Mouse (Mus musculus): ENCODE measurements around the gene Rere. TPM values are rescaled to one million over a fixed set of nuclear protein-coding genes. Genes with fewer than 3 reads are reported as not detected.

The Rere gene
- polyA plus RNA-seq, 1 experiment from 2014 or later = 8.3 TPM

DNA sequence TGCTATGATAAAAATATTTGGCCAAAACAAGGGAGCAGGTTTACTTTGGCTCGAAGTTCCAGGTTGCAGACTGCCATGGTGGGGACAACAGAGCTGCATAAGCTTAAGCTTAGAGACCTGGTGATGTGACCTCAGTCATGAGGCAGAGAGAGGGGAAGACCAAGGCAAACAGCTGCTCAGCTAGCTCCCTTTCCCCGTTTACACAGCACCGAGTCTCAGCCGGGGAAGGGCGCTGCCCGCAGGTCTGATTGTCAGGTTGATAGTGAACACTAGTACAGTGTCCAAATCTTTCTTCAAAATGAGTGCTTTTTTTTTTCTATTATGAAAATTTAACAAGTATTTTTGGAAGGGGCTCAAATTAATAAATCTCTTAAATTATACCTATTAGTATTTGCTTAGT is 97.9 kb downstream of the Rere start:
- no peaks in the 10 kb centered on the region; the same call in none of the 2 replicates for H3K4me1 ChIP-seq (replicated peaks; ENCODE audit: control insufficient read depth, insufficient read depth)
- DNase-seq (ENCODE audit: low spot score) (no peak), ATAC-seq (ENCODE audit: low FRiP score, low TSS enrichment) (no peak)
- TF ChIP-seq CTCF (IDR thresholded peaks at IDR 0.05; ENCODE audit: low read depth) (no peak), EP300 (optimal IDR thresholded peaks at IDR 0.05) (no peak)
- no peaks in the 10 kb centered on the region for H3K27me3 ChIP-seq (ENCODE audit: control insufficient read depth, insufficient read depth, low read length)
- 51% methylated on average over 6 of the region's 6 CpGs for WGBS
- no peak overlapping the region for H3K4me3 ChIP-seq (ENCODE audit: low read depth, low read length)
- H3K9ac ChIP-seq (ENCODE audit: low read length) = no peak overlapping the region
- H3K4me2 ChIP-seq (replicated peaks; ENCODE audit: low read depth) = no peak overlapping the region
- no peak overlapping the region for H3K27ac ChIP-seq (replicated peaks)
- no peaks in the 10 kb centered on the region for H3K9me3 ChIP-seq (ENCODE audit: control insufficient read depth, low read length)
- H3K36me3 ChIP-seq (ENCODE audit: control insufficient read depth, insufficient read depth, low read length) = no peaks in the 10 kb centered on the region

DNA sequence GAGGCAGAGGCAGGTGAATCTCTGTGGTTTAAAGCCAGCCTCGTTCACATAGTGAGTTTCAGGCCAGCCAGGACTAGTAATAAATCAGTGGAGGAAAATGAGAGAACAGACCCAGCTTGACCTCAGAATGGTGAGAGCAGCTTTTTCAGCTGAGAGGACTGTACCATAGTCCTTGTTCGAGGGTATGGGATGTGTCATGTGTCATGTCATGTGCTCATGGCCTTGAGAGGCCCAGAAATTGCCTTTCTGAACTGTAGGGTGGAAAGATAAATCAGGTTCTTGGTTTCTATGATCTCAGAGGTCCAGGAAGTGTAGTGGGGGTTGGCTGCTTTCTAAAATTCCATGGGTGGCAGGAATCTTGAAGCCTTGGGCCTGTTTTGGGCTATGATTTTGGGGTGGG is 98.3 kb downstream of the Rere start:
- Histone ChIP-seq H3K9me3 (ENCODE audit: control insufficient read depth, low read length) (no peaks in the 10 kb centered on the region), H3K27me3 (ENCODE audit: control insufficient read depth, insufficient read depth, low read length) (no peaks in the 10 kb centered on the region), H3K27ac (replicated peaks) (no peak overlapping the region), H3K4me3 (ENCODE audit: low read depth, low read length) (no peak overlapping the region), H3K4me2 (replicated peaks; ENCODE audit: low read depth) (no peak overlapping the region), H3K36me3 (ENCODE audit: control insufficient read depth, insufficient read depth, low read length) (no peaks in the 10 kb centered on the region), H3K4me1 (replicated peaks; ENCODE audit: control insufficient read depth, insufficient read depth) (no peaks in the 10 kb centered on the region; the same call in 1 of the 2 replicates), H3K9ac (ENCODE audit: low read length) (no peak overlapping the region)
- 34% methylated on average over 2 of the region's 2 CpGs for WGBS
- DNase-seq (ENCODE audit: low spot score) (no peak), ATAC-seq (ENCODE audit: low FRiP score, low TSS enrichment) (no peak)
- TF ChIP-seq EP300 (optimal IDR thresholded peaks at IDR 0.05) = no peak
- no peak for TF ChIP-seq CTCF (IDR thresholded peaks at IDR 0.05; ENCODE audit: low read depth)

DNA sequence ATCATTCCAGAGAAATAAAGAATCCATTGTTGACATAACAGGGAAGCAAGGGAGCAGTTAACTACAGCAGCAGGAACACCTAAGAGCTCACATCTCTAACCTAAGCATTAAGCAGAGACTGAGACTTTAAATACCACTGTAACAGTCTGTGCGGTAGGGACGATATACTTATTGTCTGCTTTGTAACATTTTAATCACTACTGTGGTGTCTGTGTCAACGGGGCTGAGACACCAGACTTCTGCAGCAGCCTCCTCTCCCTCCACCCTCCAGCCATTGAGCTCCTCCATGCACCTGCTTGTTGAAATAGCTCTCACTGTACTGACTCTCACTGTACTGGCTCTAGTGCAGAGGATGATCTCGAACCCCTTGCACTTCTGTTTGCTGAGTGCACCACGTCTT is 98.8 kb downstream of the Rere start:
- Histone ChIP-seq H3K4me1 (replicated peaks; ENCODE audit: control insufficient read depth, insufficient read depth) (no peaks in the 10 kb centered on the region; the same call in 1 of the 2 replicates), H3K9me3 (ENCODE audit: control insufficient read depth, low read length) (no peaks in the 10 kb centered on the region), H3K4me2 (replicated peaks; ENCODE audit: low read depth) (no peak overlapping the region), H3K4me3 (ENCODE audit: low read depth, low read length) (no peak overlapping the region), H3K27me3 (ENCODE audit: control insufficient read depth, insufficient read depth, low read length) (no peaks in the 10 kb centered on the region), H3K9ac (ENCODE audit: low read length) (no peak overlapping the region), H3K36me3 (ENCODE audit: control insufficient read depth, insufficient read depth, low read length) (no peaks in the 10 kb centered on the region), H3K27ac (replicated peaks) (no peak overlapping the region)
- ATAC-seq (ENCODE audit: low FRiP score, low TSS enrichment) (no peak), DNase-seq (ENCODE audit: low spot score) (no peak)
- WGBS = 48% methylated on average over 5 of the region's 5 CpGs
- TF ChIP-seq EP300 (optimal IDR thresholded peaks at IDR 0.05) (no peak), CTCF (IDR thresholded peaks at IDR 0.05; ENCODE audit: low read depth) (no peak)

DNA sequence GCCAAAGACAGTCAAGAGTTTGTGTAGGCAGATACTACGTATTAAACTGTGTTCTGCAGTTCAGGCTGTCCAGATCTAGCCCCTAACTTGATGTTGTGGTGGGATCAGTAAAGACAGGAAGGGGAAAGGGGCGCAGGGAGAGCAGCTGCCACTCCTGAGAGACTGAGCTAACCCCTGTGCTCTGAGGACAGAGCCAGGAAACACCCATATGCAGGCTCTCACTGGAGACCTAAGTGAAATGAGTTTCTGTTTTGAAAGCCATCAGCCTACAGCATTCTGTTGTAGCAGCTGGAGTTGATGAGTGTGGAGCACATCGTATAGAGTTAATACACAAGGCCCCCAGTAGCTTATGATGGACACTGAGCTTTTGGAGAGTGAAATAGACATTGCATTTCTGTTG is 101.1 kb downstream of the Rere start:
- H3K27ac ChIP-seq (replicated peaks) = no peak overlapping the region
- TF ChIP-seq EP300 (optimal IDR thresholded peaks at IDR 0.05) (no peak), CTCF (IDR thresholded peaks at IDR 0.05; ENCODE audit: low read depth) (no peak)
- WGBS = 76% methylated on average over 3 of the region's 3 CpGs
- no peak for ATAC-seq (ENCODE audit: low FRiP score, low TSS enrichment)
- H3K4me2 ChIP-seq (replicated peaks; ENCODE audit: low read depth) = no peak overlapping the region
- no peak overlapping the region for H3K9ac ChIP-seq (ENCODE audit: low read length)
- no peaks in the 10 kb centered on the region for H3K27me3 ChIP-seq (ENCODE audit: control insufficient read depth, insufficient read depth, low read length)
- no peaks in the 10 kb centered on the region for H3K4me1 ChIP-seq (replicated peaks; ENCODE audit: control insufficient read depth, insufficient read depth)
- no peak for DNase-seq (ENCODE audit: low spot score)
- no peaks in the 10 kb centered on the region for H3K36me3 ChIP-seq (ENCODE audit: control insufficient read depth, insufficient read depth, low read length)
- H3K4me3 ChIP-seq (ENCODE audit: low read depth, low read length) = no peak overlapping the region
- H3K9me3 ChIP-seq (ENCODE audit: control insufficient read depth, low read length) = no peaks in the 10 kb centered on the region

DNA sequence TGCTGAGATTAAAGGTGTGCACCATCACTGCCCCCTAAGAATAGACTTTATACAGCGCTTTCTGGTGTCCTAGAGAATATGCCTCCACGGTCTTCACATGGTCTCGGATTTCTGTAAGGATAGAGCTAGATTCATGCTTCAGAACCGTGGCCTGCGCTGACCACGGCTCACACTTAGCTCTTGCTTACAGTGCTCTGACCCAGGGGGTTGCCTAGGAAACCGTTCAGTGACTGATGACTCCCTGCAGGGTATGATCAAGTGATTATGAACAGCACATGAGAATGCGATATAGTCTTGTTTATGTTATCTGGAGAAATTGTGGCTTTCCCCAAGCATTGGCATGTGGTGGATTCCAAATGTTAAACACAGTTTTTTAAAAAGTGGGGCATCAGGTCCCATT is 103.0 kb downstream of the Rere start:
- Histone ChIP-seq H3K4me1 (replicated peaks; ENCODE audit: control insufficient read depth, insufficient read depth) (no peaks in the 10 kb centered on the region), H3K36me3 (ENCODE audit: control insufficient read depth, insufficient read depth, low read length) (no peaks in the 10 kb centered on the region), H3K4me2 (replicated peaks; ENCODE audit: low read depth) (no peak overlapping the region), H3K9ac (ENCODE audit: low read length) (no peak overlapping the region), H3K27me3 (ENCODE audit: control insufficient read depth, insufficient read depth, low read length) (no peaks in the 10 kb centered on the region), H3K27ac (replicated peaks) (no peak overlapping the region), H3K4me3 (ENCODE audit: low read depth, low read length) (no peak overlapping the region), H3K9me3 (ENCODE audit: control insufficient read depth, low read length) (no peaks in the 10 kb centered on the region)
- no peak for ATAC-seq (ENCODE audit: low FRiP score, low TSS enrichment)
- 56% methylated on average over 8 of the region's 8 CpGs for WGBS
- no peak for DNase-seq (ENCODE audit: low spot score)
- TF ChIP-seq EP300 (optimal IDR thresholded peaks at IDR 0.05) (no peak), CTCF (IDR thresholded peaks at IDR 0.05; ENCODE audit: low read depth) (no peak)

DNA sequence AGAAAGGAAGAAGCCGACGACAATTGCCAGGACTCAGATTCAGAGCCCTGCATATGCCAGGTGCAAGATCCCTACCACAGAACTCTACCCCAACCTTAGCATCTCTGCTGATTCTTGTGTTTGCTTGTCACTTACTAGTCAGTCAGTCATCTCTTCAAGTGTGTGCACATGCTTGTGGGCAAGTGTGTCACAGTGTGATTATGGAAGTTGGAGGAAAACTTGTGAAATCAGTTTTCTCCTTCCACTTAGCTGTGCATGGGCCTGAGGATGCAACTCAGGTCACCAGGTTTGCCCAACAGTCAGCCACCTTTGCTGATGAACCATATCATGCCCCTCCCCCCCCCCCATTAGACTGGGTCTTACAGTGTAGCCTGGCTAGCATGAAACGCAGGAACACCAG is 103.5 kb downstream of the Rere start:
- Histone ChIP-seq H3K4me3 (ENCODE audit: low read depth, low read length) (no peak overlapping the region), H3K4me2 (replicated peaks; ENCODE audit: low read depth) (no peak overlapping the region), H3K9ac (ENCODE audit: low read length) (no peak overlapping the region), H3K9me3 (ENCODE audit: control insufficient read depth, low read length) (no peaks in the 10 kb centered on the region), H3K27me3 (ENCODE audit: control insufficient read depth, insufficient read depth, low read length) (no peaks in the 10 kb centered on the region), H3K36me3 (ENCODE audit: control insufficient read depth, insufficient read depth, low read length) (no peaks in the 10 kb centered on the region), H3K4me1 (replicated peaks; ENCODE audit: control insufficient read depth, insufficient read depth) (no peaks in the 10 kb centered on the region), H3K27ac (replicated peaks) (no peak overlapping the region)
- DNase-seq (ENCODE audit: low spot score) (no peak), ATAC-seq (ENCODE audit: low FRiP score, low TSS enrichment) (no peak)
- no peak for TF ChIP-seq EP300 (optimal IDR thresholded peaks at IDR 0.05)
- TF ChIP-seq CTCF (IDR thresholded peaks at IDR 0.05; ENCODE audit: low read depth) = no peak
- 55% methylated on average over 3 of the region's 3 CpGs for WGBS
